Mouse (Mus musculus): ENCODE measurements around the gene Il27.

The Il27 gene

GRCm38 (mm10) chr7:126607064-126607463, 12.3 kb upstream of the Il27 start:
- no peak for DNase-seq (ENCODE audit: low spot score in 2 of 2)

- no peak for DNase-seq (ENCODE audit: low spot score in 2 of 2)
Measured at GRCm38 (mm10) chr7:126606611-126607010, 11.9 kb upstream of the Il27 start.

GRCm38 (mm10) chr7:126602650-126603049, 7.9 kb upstream of the Il27 start:
- no peak for DNase-seq (ENCODE audit: low spot score in 2 of 2)

- no peak for DNase-seq (ENCODE audit: low spot score in 2 of 2)
Measured at GRCm38 (mm10) chr7:126601896-126602295, 7.2 kb upstream of the Il27 start.

GRCm38 (mm10) chr7:126598919-126599318, 4.2 kb upstream of the Il27 start:
- no peak for DNase-seq (ENCODE audit: low spot score in 2 of 2)

GRCm38 (mm10) chr7:126596414-126596813, 1.7 kb upstream of the Il27 start:
- DNase-seq (ENCODE audit: low spot score in 2 of 2), result no peak

GRCm38 (mm10) chr7:126595890-126596289, 1.1 kb upstream of the Il27 start:
- no peak for DNase-seq (ENCODE audit: low spot score in 2 of 2)

- DNase-seq (ENCODE audit: low spot score in 2 of 2), result peak; percentile 56 to 76
Measured at GRCm38 (mm10) chr7:126587779-126588178, 7.0 kb downstream of the Il27 start.

GRCm38 (mm10) chr7:126586839-126587238, 7.9 kb downstream of the Il27 start:
- no peak for DNase-seq (ENCODE audit: low spot score in 2 of 2)

GRCm38 (mm10) chr7:126585717-126586116, 9.0 kb downstream of the Il27 start, which contains the start of gene Cln3:
Gene Cln3 (minus strand): TSS chr7:126585817.
- no peak for DNase-seq (ENCODE audit: low spot score in 2 of 2)

- DNase-seq (ENCODE audit: low spot score in 2 of 2), result no peak
Measured at GRCm38 (mm10) chr7:126584506-126584977, 10.2 kb downstream of the Il27 start, which contains the start of gene Apobr. Gene Apobr (plus strand): TSS chr7:126584942.

- no peak for DNase-seq (ENCODE audit: low spot score in 2 of 2)
Measured at GRCm38 (mm10) chr7:126583761-126584160, 11.0 kb downstream of the Il27 start.

- DNase-seq (ENCODE audit: low spot score in 2 of 2), result peak; percentile 92 to 94
Measured at GRCm38 (mm10) chr7:126583251-126583709, 11.5 kb downstream of the Il27 start.

GRCm38 (mm10) chr7:126582759-126583158, 12.0 kb downstream of the Il27 start:
- DNase-seq (ENCODE audit: low spot score in 2 of 2), result peak in 1 of 2 experiments; percentile 43

- no peak for DNase-seq (ENCODE audit: low spot score in 2 of 2)
Measured at GRCm38 (mm10) chr7:126581661-126582060, 13.1 kb downstream of the Il27 start.

GRCm38 (mm10) chr7:126579172-126579571, 15.6 kb downstream of the Il27 start:
- peak in 1 of 2 experiments; percentile 43 for DNase-seq (ENCODE audit: low spot score in 2 of 2)

- peak in 1 of 2 experiments; percentile 51 for DNase-seq (ENCODE audit: low spot score in 2 of 2)
Measured at GRCm38 (mm10) chr7:126576946-126577345, 17.8 kb downstream of the Il27 start.

- DNase-seq (ENCODE audit: low spot score in 2 of 2), result peak; percentile 91 to 94
Measured at GRCm38 (mm10) chr7:126566094-126566765, 28.5 kb downstream of the Il27 start, which contains the start of gene Eif3c. Gene Eif3c (minus strand): TSS chr7:126566411.

- DNase-seq (ENCODE audit: low spot score in 2 of 2), result peak in 1 of 2 experiments; percentile 30
Measured at GRCm38 (mm10) chr7:126565693-126566092, 29.0 kb downstream of the Il27 start.

GRCm38 (mm10) chr7:126556635-126557034, 38.1 kb downstream of the Il27 start:
- DNase-seq (ENCODE audit: low spot score in 2 of 2), result no peak

- DNase-seq (ENCODE audit: low spot score in 2 of 2), result no peak
Measured at GRCm38 (mm10) chr7:126554796-126555195, 39.9 kb downstream of the Il27 start.

GRCm38 (mm10) chr7:126545631-126546030, 49.1 kb downstream of the Il27 start:
- peak in 1 of 2 experiments; percentile 3 for DNase-seq (ENCODE audit: low spot score in 2 of 2)

GRCm38 (mm10) chr7:126541661-126542060, 53.1 kb downstream of the Il27 start:
- peak in 1 of 2 experiments; percentile 3 for DNase-seq (ENCODE audit: low spot score in 2 of 2)

Measured in right cerebral cortex, postnatal 10 days (tissue).